Mouse (Mus musculus) ES-Bruce4 (cell line): ENCODE data around the gene Ppm1l.

Experiments used
- CTCF ChIP-seq: IDR thresholded peaks from one replicate; pipeline ENCODE4 v1.8.1; 2011; ENCODE audit warnings: low read depth, low read length
- EP300 ChIP-seq: IDR thresholded peaks from 2 replicates; pipeline ENCODE4 v1.6.1; 2011; ENCODE audit warnings: low read depth, low read length; ENCODE audit not compliant: insufficient read depth
- POLR2A ChIP-seq: IDR thresholded peaks from one replicate; pipeline ENCODE4 v1.8.1; 2011; ENCODE audit warnings: low read length; ENCODE audit not compliant: insufficient read depth

- TF ChIP-seq EP300 (no peak), CTCF (no peak), POLR2A (no peak)
Measured at GRCm38 (mm10) chr3:69519188-69519587, 202.5 kb downstream of the Ppm1l start.
